Mouse (Mus musculus) lung, postnatal 14 days (tissue): ENCODE measurements around the gene Sac3d1.

Experiments used
- DNase-seq: peaks from one replicate; pipeline ENCODE4 v3.0.0; 2021

Gene Sac3d1

DNA sequence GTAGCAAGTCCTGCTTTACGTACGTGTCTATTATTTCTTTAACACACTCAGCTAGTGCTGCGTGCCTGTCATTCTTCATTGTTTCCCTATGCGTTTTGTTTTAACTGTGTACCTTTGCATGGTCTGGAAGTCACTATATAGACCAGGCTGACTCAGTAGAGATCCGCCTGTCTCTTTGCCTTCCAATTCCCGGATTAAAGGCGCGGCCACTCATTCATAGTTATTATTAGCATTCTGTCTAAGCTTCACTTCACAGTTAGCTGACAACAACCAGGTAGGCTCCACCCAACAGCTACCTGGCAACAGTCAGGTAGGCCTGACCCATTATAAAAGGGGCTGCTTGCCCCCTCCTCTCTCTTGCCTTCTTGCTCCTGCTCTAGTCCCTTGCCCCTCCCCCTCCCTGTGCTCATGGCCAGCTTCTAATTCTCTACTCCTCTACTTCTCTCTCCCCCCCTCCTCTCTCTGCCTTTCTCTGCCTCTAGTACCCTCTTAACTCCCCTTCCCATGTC lies 281 bp upstream of the Sac3d1 start:
- DNase-seq: no peak

- no peak for DNase-seq
These were observed 984 bp downstream of the Sac3d1 start for GRCm38 (mm10) chr19:6117346-6117985.

GRCm38 (mm10) chr19:6116113-6116850 lies 2.2 kb downstream of the Sac3d1 start:
- DNase-seq: no peak

- no peak for DNase-seq
These were observed 5.3 kb downstream of the Sac3d1 start for GRCm38 (mm10) chr19:6113116-6113515.

DNA sequence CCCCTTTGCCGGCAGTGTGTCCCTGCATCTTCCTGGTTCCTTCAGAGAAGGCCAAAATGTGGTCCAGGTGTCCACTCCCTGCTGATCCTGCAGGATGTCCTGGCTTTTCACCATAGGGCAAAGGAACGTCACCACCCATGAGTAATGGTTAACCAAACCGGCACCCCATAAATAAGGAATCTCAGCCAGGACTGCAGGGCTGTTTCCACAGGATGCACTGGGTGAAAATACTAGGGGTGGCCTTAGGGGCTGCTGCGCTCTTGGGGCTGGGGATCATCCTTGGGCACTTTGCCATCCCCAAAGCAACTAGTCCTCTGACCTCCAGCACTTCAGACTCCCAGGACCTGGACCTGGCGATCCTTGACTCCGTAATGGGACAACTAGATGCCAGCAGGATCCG lies 12.9 kb downstream of the Sac3d1 start, which contains the start of gene Naaladl1:
Gene Naaladl1, plus strand, starts transcription at position 197 of the 400 bp plus-strand sequence.
- DNase-seq: no peak

- DNase-seq: no peak
These were observed 14.0 kb downstream of the Sac3d1 start for GRCm38 (mm10) chr19:6104476-6104875.

- DNase-seq: no peak
These were observed 16.1 kb downstream of the Sac3d1 start for GRCm38 (mm10) chr19:6102169-6102853.

- DNase-seq: no peak
These were observed 17.3 kb downstream of the Sac3d1 start for GRCm38 (mm10) chr19:6101186-6101585.

GRCm38 (mm10) chr19:6097847-6098246 lies 20.6 kb downstream of the Sac3d1 start:
- DNase-seq: no peak

DNA sequence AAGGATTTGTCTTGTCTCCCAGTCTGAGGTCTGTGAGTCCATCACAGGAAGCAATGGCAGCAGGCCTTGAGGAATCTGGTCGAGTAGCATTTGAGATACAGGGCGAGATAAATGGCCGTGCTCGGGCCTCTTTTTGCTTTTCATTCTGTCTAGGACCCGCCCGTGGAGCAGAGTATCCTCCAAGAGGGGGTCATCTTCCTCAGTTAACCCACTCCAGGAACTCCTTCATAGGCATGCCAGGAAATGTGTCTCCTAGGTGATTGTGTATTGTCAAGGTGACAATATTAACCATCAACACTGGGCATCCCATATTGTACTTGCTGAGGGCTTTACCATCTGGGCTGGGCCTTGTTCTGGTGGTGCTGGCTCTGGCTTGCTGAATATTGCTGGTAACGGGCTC lies 24.3 kb downstream of the Sac3d1 start, which contains the start of gene AC131692.1:
Gene AC131692.1, plus strand, starts transcription at position 301 of the 400 bp plus-strand sequence.
- DNase-seq: no peak

DNA sequence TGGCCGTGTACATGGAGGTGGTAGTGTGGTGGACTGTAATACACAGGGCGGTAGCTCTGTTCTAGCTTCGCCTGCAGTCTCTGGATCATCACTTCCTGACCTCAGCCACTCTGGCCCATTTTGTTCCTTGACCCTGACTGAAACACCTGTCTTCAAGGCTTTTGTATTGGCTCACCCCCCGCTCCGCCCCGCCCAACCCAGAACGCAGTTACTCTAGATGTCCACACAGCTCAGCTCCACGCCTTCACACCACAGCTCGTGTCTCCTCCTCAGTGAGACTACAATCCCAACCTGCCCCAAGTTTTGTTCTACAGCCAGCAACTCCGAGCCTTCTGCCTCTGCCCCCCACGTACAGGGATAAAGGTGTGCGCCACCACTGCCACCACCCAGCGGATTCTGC lies 29.6 kb downstream of the Sac3d1 start:
- DNase-seq: no peak

GRCm38 (mm10) chr19:6085417-6085879 lies 33.0 kb downstream of the Sac3d1 start:
- DNase-seq: peak; percentile 48

DNA sequence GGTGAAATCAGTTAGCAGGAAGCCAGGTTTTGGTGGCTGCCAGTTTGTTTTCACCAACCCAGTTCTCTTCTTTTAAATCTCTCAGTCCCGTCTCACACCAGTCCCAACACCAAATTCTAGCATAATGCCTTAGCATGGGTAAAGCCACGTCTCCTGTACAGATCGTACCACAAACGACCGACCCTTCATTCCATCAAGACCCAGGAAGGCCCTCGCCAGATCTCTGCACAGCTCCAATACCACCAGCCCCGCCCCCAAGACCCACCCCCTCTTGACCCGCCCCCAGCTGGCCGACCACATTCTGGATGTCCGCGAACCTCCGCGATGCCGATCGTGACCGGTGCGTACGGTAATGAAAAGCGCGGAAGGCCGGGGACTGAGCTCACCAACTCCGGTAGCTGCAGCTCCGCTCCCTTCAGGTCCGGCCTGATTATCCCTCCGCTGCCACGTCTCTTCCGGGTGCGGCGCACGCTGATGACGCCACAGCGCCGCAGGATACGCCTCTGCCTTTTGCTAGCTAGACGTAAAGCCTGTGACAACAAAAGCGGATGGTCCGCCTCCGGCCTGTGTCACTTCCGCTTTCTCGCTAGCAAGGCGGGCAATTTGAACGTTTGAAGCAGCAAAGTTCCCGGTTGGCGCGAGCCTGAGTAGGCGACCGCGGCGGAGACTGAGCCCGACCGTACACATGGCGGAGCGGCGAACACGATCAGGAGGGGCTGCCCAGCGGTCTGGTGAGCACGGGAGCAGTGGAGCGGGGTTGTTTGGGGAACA lies 33.8 kb downstream of the Sac3d1 start, which contains the start of the genes Zfpl1 and Cdca5:
Gene Zfpl1, minus strand, starts transcription at position 479 of the 771 bp plus-strand sequence.
Gene Cdca5, plus strand, starts transcription at position 506 of the 771 bp plus-strand sequence.
- DNase-seq: peak; percentile 95

GRCm38 (mm10) chr19:6082156-6082555 lies 36.3 kb downstream of the Sac3d1 start, which contains the start of gene Gm28374:
TSS of gene Gm28374 (minus strand) at chr19:6082256.
- DNase-seq: no peak

- no peak for DNase-seq
These were observed 38.4 kb downstream of the Sac3d1 start, which contains the start of gene Tmem262 for GRCm38 (mm10) chr19:6079983-6080480. TSS of gene Tmem262 (plus strand) at chr19:6080033.

- peak; percentile 87 for DNase-seq
These were observed 41.7 kb downstream of the Sac3d1 start, which contains the start of gene Vps51 for GRCm38 (mm10) chr19:6076564-6077393. TSS of gene Vps51 (minus strand) at chr19:6077231.

GRCm38 (mm10) chr19:6073889-6074288 lies 44.6 kb downstream of the Sac3d1 start:
- DNase-seq: no peak

DNA sequence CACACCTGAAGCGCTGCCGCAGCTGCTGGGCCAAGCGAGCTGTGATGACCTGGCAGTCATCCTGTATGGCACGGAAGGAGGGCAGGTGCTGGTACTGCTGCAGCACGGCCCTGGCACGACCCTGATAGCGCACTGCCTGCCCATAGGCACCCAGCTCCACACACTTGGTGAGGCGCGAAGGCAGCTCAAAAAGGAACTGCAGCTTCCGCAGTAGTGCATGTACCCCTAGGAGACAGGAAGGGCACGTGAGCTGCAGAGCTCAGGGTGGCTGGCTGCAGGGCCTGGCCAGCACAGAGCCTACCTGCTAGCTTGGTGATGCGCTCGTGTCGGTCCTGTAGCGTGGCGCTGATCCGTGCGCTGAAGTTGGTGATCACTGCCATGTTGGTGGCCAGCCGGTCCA lies 47.2 kb downstream of the Sac3d1 start:
- DNase-seq: no peak

GRCm38 (mm10) chr19:6070571-6071250 lies 47.7 kb downstream of the Sac3d1 start:
- DNase-seq: no peak

GRCm38 (mm10) chr19:6069851-6070250 lies 48.6 kb downstream of the Sac3d1 start:
- DNase-seq: no peak
